Mouse (Mus musculus): ENCODE results near the gene Slc9a9. TPM values are rescaled to one million over a fixed set of nuclear protein-coding genes. Genes with fewer than 3 reads are reported as not detected.

Gene Slc9a9
- polyA plus RNA-seq, 1 experiment, result 4.0 TPM

GRCm38 (mm10) chr9:95060702-95061101 is 391.0 kb downstream of the Slc9a9 start:
- no peaks in the 10 kb centered on the region for H3K4me1 ChIP-seq (ENCODE audit: control insufficient read depth, insufficient read depth, low read length)
- WGBS, result 90% methylated on average over 4 of the region's 4 CpGs
- DNase-seq, result no peak

GRCm38 (mm10) chr9:95067037-95067436 is 397.3 kb downstream of the Slc9a9 start:
- TF ChIP-seq CTCF (IDR thresholded peaks at IDR 0.05; ENCODE audit: insufficient read depth, low read length), result no peak
- no peak for TF ChIP-seq POLR2A (IDR thresholded peaks at IDR 0.05; ENCODE audit: borderline replicate concordance, extremely low read depth, low read depth, low read length)
- no peak for DNase-seq
- H3K4me3 ChIP-seq (replicated peaks; ENCODE audit: extremely low read depth, low read depth, low read length), result no peak overlapping the region
- H3K4me1 ChIP-seq (ENCODE audit: control insufficient read depth, insufficient read depth, low read length), result no peaks in the 10 kb centered on the region
- 44% methylated on average over 3 of the region's 3 CpGs for WGBS

More at GRCm38 (mm10) chr9:95060702-95061101, 391.0 kb downstream of the Slc9a9 start:
- TF ChIP-seq POLR2A (IDR thresholded peaks at IDR 0.05; ENCODE audit: borderline replicate concordance, extremely low read depth, low read depth, low read length) (no peak), CTCF (IDR thresholded peaks at IDR 0.05; ENCODE audit: insufficient read depth, low read length) (no peak)
- H3K4me3 ChIP-seq (replicated peaks; ENCODE audit: extremely low read depth, low read depth, low read length), result no peak overlapping the region

GRCm38 (mm10) chr9:95068466-95068865 is 398.8 kb downstream of the Slc9a9 start:
- no peak for DNase-seq

DNA sequence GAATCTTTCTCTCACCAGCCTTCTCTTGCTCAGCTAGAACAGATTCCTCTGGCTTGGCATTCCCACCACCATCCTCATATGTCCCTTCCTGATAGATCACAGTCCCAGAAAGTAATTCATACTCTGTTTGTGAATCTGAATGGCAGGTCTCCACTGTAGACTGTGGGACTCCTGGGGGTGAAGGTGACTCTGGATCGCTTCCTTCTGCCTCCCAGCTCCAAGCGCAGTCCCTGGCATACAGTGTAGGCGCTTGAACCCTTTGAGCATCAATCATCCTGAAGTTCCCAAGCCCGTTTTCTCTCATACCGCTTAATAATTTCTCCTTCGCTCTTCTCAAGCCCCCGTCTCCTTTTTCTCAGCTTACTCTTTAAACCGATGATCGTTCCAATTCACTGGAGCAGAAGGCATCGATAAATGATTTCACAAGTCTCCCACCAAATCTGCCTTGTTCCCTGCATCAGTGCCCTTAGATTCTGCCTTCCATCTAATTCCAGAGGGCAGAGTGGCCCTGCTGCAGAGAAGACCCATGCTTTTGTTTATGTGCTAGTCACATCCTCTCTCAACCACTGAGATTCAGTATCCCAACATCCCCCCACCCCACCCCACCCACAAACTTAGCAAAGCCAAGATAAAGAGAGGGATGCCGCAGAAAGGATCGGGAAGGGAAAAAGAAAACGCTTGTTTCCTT is 401.3 kb downstream of the Slc9a9 start:
- no peak for DNase-seq
- TF ChIP-seq POLR2A (IDR thresholded peaks at IDR 0.05; ENCODE audit: borderline replicate concordance, extremely low read depth, low read depth, low read length), result no peak
- Histone ChIP-seq H3K4me3 (replicated peaks; ENCODE audit: extremely low read depth, low read depth, low read length) (no peak overlapping the region), H3K4me1 (ENCODE audit: control insufficient read depth, insufficient read depth, low read length) (peaks cover 3% of the 10 kb centered on the region; the same call in 1 of the 2 replicates)
- WGBS, result 78% methylated on average over 13 of the region's 13 CpGs

More at GRCm38 (mm10) chr9:95068466-95068865, 398.8 kb downstream of the Slc9a9 start:
- WGBS, result 93% methylated on average over 2 of the region's 2 CpGs
- TF ChIP-seq CTCF (IDR thresholded peaks at IDR 0.05; ENCODE audit: insufficient read depth, low read length) (no peak), POLR2A (IDR thresholded peaks at IDR 0.05; ENCODE audit: borderline replicate concordance, extremely low read depth, low read depth, low read length) (no peak)
- Histone ChIP-seq H3K4me3 (replicated peaks; ENCODE audit: extremely low read depth, low read depth, low read length) (no peak overlapping the region), H3K4me1 (ENCODE audit: control insufficient read depth, insufficient read depth, low read length) (peaks cover 3% of the 10 kb centered on the region; the same call in 1 of the 2 replicates)

DNA sequence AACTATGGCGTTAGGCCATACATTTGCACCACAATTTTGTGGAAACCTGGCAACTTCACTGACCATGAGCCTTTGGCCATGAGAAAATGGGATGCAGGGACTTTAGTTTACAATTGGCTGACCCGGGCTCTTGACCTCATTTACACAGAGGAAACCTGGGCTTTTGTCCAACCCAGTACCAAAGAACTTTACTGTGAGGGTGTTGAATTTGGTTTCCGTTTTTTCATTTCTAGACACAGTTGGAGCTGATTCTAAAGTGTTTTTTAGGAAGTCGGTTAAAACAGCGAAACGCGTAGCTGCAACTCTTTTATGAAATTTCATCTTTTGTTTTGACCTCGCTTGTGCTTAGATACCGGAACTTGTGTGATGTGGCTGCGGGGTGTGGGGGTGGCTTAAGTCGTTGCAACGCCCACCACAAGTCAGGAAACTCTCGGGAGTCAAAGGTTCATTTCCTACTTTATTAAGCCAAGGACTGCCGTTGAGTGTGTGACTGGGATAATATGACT is 402.8 kb downstream of the Slc9a9 start:
- peak; percentile 6 for DNase-seq
- TF ChIP-seq POLR2A (IDR thresholded peaks at IDR 0.05; ENCODE audit: borderline replicate concordance, extremely low read depth, low read depth, low read length) (no peak), CTCF (IDR thresholded peaks at IDR 0.05; ENCODE audit: insufficient read depth, low read length) (no peak)
- peak overlapping the region; percentile 39 for H3K4me3 ChIP-seq (replicated peaks; ENCODE audit: extremely low read depth, low read depth, low read length)
- peaks cover 3% of the 10 kb centered on the region; the same call in 1 of the 2 replicates for H3K4me1 ChIP-seq (ENCODE audit: control insufficient read depth, insufficient read depth, low read length)
- 28% methylated on average over 14 of the region's 14 CpGs for WGBS

DNA sequence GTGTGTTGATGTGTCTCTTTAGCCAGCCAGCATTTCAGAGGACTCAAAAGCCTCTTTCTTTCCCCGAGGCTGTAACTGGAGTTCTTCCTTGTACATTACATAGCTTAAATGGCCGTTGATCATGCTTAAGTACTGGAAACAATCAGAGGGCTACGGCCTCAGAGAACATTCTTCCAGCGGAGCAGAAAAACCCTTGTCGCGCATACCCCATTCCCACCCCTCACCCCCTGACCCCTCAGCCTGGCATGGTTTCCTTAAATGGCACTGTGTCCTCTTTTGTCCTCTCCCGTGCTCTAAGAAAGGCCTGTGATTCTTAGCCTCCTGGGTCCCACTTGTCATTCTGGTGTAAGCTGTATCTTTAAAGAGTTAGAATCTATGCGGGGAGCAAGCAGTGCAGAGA is 404.0 kb downstream of the Slc9a9 start:
- H3K4me1 ChIP-seq (ENCODE audit: control insufficient read depth, insufficient read depth, low read length), result peaks cover 3% of the 10 kb centered on the region; the same call in 1 of the 2 replicates
- 69% methylated on average over 8 of the region's 8 CpGs for WGBS
- no peak for TF ChIP-seq CTCF (IDR thresholded peaks at IDR 0.05; ENCODE audit: insufficient read depth, low read length)
- no peak overlapping the region for H3K4me3 ChIP-seq (replicated peaks; ENCODE audit: extremely low read depth, low read depth, low read length)
- no peak for DNase-seq

GRCm38 (mm10) chr9:95075856-95076255 is 406.1 kb downstream of the Slc9a9 start:
- 59% methylated on average over 12 of the region's 12 CpGs for WGBS
- TF ChIP-seq CTCF (IDR thresholded peaks at IDR 0.05; ENCODE audit: insufficient read depth, low read length), result no peak
- TF ChIP-seq POLR2A (IDR thresholded peaks at IDR 0.05; ENCODE audit: borderline replicate concordance, extremely low read depth, low read depth, low read length), result no peak
- DNase-seq, result no peak
- Histone ChIP-seq H3K4me1 (ENCODE audit: control insufficient read depth, insufficient read depth, low read length) (peaks cover 3% of the 10 kb centered on the region; the same call in 1 of the 2 replicates), H3K4me3 (replicated peaks; ENCODE audit: extremely low read depth, low read depth, low read length) (no peak overlapping the region)

DNA sequence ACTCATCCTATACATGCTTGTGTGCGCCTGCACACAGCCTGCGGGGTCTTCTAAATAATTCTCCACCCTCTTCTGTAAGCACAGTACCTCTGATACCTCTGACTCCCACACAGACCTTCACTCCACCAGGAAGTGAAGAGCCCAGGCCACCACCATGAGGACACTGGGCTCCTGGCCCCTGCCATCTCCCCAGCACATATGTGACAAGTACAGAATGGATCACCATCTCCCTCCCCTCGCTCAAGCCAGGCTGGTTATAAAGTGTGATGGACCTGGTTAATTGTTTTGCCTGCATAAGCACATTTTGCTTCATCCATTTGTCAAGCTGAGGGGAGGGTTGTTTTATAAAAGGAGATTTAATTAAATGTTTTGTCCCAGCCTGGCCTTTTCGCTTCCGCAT is 408.2 kb downstream of the Slc9a9 start:
- 96% methylated on average over 5 of the region's 5 CpGs for WGBS
- no peak for TF ChIP-seq POLR2A (IDR thresholded peaks at IDR 0.05; ENCODE audit: borderline replicate concordance, extremely low read depth, low read depth, low read length)
- DNase-seq, result no peak
- H3K4me1 ChIP-seq (ENCODE audit: control insufficient read depth, insufficient read depth, low read length), result peaks cover under 1% of the 10 kb centered on the region; the same call in 1 of the 2 replicates
- H3K4me3 ChIP-seq (replicated peaks; ENCODE audit: extremely low read depth, low read depth, low read length), result no peak overlapping the region

- DNase-seq, result no peak
- 76% methylated on average over 3 of the region's 3 CpGs for WGBS
- H3K4me1 ChIP-seq (ENCODE audit: control insufficient read depth, insufficient read depth, low read length), result no peaks in the 10 kb centered on the region
- TF ChIP-seq POLR2A (IDR thresholded peaks at IDR 0.05; ENCODE audit: borderline replicate concordance, extremely low read depth, low read depth, low read length), result no peak
- TF ChIP-seq CTCF (IDR thresholded peaks at IDR 0.05; ENCODE audit: insufficient read depth, low read length), result no peak
- H3K4me3 ChIP-seq (replicated peaks; ENCODE audit: extremely low read depth, low read depth, low read length), result no peak overlapping the region
Measured at GRCm38 (mm10) chr9:95078626-95079025, 408.9 kb downstream of the Slc9a9 start.

GRCm38 (mm10) chr9:95079951-95080350 is 410.2 kb downstream of the Slc9a9 start:
- Histone ChIP-seq H3K4me3 (replicated peaks; ENCODE audit: extremely low read depth, low read depth, low read length) (no peak overlapping the region), H3K4me1 (ENCODE audit: control insufficient read depth, insufficient read depth, low read length) (no peaks in the 10 kb centered on the region)
- no peak for DNase-seq
- TF ChIP-seq POLR2A (IDR thresholded peaks at IDR 0.05; ENCODE audit: borderline replicate concordance, extremely low read depth, low read depth, low read length) (no peak), CTCF (IDR thresholded peaks at IDR 0.05; ENCODE audit: insufficient read depth, low read length) (no peak)
